Mouse (Mus musculus): Measurements from ENCODE around the gene Pim1.

The Pim1 gene

DNA sequence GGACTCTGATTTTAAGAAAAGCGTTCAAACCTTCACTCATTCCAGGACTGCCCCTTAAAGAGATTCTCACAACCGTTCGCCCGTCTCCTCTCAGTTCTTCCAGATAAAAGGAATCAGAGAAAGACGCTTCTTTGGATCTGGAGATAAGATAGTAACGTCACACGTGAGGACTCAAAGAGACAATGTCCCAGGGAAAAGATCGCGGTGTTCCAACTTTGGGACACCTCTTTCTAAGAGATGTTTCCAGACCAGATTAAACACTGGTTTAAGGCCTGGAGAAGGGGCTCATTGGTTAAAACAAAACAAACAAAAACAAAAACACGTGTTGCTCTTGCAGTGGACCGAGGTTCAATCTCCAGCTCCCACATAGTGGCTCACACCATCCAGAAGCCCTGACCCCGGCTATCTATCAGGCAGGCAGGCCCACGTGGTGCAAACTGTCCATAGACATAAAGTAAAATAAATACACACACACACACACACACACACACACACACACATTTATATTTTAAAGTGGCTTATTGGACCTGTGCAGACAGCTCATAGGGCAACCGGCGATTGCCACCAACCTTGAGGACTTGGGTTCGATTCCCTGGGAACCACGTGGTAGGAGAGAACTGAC, 25.9 kb upstream of the Pim1 start:
- DNase-seq (ENCODE audit: low read depth in 2 of 2, low spot score in 2 of 2) = no peak

DNA sequence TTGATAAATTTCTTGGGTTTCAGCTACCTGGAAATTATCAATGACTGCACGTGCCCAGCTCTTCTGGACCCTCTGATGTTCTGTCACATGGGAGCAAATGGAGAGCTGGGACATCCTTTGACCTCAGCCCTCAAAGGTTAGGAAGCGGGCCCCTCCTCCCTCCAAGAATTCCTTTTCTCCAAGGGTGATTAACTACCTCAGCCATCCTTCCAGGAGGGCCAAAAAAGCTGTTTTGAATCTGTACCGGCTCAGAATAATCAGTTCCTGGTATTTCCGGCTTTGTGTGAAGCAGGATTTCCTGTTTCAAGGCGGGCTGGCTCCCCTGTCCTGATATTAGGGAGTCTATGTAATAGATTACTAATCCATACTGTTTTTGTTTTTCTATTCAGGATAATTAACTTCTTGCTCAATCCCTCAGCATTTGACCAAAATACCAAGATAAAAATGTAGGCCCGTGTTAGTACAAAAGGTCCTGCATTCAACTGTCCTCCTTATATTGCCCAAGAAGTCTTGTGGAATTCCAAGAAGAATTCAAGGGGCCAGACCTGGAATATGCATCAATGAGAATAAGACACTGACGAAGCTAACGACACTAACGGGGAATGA, 25.0 kb upstream of the Pim1 start:
- no peak for DNase-seq (ENCODE audit: low read depth in 2 of 2, low spot score in 2 of 2)

DNA sequence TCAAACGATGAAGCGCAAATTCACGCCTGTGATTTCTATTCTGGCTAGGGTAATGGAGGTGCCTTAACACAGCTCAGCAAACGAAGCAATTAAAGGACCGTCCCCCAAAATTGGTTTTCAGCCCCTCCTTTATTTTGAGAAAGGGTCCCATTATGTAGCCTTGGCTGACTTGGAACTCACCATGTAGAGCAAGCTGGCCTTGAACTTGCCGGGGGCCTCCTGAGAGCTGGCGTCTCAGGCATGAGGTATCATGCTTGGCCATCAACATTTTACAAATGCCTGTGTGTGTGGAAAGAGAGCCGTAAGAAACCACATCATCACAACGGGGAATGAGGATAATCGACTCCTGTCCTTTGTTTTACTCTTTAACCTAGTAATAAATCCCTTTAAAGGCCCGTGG, 23.5 kb upstream of the Pim1 start:
- DNase-seq (ENCODE audit: low read depth in 2 of 2, low spot score in 2 of 2) = no peak

DNA sequence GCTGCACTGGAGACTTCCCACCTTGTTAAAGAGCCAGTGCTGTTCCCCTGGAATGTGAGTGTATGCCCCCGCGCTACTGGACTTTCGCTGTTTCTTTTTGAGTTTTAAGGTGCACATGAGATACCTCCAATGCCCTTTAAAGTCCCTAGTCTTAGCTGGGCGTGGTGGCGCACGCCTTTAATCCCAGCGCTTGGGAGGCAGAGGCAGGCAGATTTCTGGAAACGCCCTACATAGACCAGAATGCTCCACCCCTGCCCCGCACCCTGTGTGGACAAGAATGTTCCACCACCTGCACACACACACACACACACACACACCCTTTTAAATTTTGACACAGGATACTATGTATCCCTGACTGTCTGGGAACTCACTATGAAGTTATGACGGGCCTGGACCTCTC, 17.1 kb upstream of the Pim1 start:
- no peak for DNase-seq (ENCODE audit: low read depth in 2 of 2, low spot score in 2 of 2)

DNA sequence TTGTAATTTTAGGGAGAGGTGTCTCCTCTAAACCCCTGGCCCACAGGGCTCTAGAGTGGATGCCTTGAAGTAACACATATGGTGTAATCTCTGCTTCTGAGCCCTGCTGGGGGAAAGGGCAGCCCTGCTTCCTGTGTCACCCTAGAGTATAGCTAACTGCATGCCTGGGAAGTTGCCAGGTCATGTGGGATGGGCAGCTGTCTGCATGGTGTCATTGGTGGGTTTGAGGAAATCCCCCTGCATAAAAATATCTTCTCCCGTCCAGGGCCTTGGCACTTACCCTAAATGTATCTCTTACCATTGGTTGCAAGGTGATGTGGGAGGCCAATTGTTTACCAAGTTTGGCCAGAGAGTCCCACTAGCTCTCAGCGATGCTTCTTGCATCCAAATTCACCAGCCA, 16.5 kb upstream of the Pim1 start:
- DNase-seq (ENCODE audit: low read depth in 2 of 2, low spot score in 2 of 2) = no peak

DNA sequence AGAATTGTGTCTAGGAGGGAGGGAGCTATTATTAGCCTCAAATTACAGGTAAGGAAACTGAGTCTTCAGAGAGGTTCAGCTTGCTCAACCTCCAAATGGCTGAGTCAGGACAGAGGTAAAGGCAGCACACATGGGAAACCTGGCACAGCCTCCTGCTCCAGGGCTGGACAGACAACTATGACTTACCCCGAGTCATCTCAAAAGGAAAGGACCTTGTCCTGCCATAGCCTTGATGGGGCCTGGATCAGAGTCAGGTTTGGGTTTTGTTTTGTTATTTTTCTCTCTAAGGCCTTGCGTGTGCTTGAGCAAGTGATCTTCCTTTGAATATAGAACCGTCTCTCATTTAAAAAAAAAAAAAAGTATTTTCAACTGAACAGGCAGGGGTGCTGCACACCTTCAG, 15.4 kb upstream of the Pim1 start:
- no peak for DNase-seq (ENCODE audit: low read depth in 2 of 2, low spot score in 2 of 2)

DNA sequence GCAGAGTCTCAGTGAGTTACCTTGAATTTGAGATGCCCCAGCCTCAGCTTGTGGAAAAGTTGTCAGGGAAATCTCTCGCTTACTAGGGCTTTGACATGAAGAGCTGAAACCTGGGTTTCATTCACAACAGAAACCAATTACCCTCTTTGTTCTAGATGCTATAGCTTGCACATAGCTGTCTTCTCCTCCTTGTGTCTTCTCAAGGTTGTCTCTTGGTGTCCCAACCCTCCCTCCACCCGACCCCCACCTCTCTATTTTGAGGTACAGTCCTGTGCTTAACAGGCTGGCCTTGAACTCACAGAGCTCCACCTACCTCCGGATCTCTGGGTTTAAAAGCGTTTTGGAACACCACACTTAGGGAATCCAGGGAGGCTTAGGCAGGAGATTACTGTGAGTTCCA, 14.1 kb upstream of the Pim1 start:
- no peak for DNase-seq (ENCODE audit: low read depth in 2 of 2, low spot score in 2 of 2)

DNA sequence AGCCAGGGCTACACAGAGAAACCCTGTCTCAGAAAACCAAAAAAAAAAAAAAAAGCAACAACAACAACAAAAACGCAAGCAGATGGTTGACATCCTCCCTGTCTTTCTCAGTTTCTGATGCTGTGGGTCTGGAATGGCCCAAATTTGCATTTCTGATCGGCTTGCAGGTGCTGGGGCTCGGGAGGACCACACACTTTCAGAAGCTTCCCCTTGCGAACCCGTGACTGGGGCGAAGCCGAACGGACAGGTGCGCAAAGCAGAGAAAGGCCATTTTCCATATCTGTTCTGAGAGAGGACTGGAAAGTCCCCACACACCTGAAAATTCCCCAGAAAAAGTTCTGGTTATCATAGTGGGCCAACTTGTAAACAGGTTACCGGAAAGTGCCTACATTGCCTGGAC, 13.2 kb upstream of the Pim1 start:
- DNase-seq (ENCODE audit: low read depth in 2 of 2, low spot score in 2 of 2) = no peak

DNA sequence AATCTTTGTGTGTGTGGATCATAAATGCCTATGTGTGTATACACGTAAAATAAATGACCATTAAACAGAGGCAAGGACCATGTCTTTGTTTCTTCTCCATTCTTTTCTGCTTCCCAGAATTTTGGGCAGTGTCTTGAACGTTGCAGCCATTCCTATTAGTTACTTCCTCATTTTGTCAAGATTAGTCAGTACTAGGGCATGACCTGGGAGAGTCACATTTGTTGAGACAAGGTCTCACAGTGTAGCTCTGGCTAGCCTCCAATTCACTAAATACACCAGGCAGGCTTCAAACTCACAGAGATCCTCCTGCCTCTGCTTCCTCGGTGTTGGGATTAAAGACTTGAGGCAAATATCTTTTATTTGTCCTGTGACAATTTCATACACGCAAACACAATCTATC, 12.3 kb upstream of the Pim1 start:
- no peak for DNase-seq (ENCODE audit: low read depth in 2 of 2, low spot score in 2 of 2)

DNA sequence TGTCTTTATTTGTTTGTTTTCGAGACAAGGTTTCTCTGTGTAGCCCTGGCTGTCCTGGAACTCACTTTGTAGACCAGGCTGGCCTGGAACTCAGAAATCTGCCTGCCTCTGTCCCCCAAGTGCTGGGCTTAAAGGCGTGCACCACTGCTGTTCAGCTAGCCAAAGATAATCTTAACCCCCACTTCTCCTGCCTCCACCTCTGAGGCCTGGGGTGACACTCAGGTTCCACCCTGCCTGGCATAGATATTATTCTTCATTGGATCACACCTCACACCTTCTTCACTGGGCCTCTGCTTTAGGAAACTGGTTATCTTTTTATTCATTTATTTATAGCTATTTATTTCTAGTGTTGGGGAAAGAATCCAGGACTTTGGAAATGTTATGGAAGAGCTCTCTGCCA, 10.3 kb upstream of the Pim1 start:
- DNase-seq (ENCODE audit: low read depth in 2 of 2, low spot score in 2 of 2) = no peak

DNA sequence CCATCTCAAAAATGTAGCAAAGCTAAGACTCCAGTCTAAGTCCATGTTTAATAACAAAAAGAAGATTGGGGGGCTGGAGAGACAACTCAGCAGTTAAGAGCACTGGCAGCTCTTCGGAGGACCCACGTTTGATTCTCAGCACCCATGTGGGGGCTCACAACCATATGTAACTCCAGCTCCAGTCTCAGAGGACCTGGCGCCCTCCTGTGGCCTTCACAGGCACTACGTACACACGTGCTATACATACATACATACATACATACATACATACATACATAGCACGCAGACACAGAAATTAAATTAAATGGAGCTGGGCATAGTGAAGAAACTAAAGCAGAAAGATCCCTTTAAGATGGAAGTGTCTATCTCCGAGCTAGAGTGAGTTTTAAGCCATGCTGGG, 7.9 kb upstream of the Pim1 start:
- DNase-seq (ENCODE audit: low read depth in 2 of 2, low spot score in 2 of 2) = no peak

DNA sequence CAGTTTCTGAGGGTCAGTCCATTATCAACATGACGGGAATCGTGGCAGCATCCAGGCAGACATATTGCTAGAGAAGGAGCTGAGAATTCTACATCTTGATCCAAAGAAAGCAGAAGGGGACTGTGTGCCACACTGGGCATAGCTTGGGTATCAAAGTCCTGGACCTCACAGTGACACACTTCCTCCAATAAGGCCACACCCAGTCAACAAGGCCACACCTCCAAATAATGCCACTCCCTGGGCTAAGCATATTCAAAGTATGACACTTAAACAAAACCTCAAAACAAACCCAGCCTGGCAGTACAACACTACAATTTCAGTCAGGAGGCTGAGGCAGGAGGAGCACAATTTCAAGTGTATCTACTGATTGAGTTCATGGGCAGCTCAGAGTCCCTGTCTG, 7.3 kb upstream of the Pim1 start:
- DNase-seq (ENCODE audit: low read depth in 2 of 2, low spot score in 2 of 2) = no peak

DNA sequence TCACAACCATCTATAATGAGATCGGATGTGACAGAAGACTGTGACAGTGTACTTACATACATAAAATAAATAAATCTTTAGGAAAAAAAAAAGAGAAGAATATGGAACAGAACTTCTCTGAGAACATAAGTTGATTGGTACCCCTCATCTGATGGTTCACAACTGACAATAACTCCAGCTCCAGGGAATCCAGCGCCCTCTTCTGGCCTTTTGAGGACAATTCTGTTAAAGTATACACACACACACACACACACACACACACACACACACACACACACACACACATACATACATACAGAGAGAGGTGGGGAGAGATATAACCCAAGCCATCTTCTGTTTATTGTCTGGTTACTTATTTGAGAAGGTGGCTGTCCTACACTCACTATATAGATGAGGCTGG, 6.1 kb upstream of the Pim1 start:
- DNase-seq (ENCODE audit: low read depth in 2 of 2, low spot score in 2 of 2) = no peak

DNA sequence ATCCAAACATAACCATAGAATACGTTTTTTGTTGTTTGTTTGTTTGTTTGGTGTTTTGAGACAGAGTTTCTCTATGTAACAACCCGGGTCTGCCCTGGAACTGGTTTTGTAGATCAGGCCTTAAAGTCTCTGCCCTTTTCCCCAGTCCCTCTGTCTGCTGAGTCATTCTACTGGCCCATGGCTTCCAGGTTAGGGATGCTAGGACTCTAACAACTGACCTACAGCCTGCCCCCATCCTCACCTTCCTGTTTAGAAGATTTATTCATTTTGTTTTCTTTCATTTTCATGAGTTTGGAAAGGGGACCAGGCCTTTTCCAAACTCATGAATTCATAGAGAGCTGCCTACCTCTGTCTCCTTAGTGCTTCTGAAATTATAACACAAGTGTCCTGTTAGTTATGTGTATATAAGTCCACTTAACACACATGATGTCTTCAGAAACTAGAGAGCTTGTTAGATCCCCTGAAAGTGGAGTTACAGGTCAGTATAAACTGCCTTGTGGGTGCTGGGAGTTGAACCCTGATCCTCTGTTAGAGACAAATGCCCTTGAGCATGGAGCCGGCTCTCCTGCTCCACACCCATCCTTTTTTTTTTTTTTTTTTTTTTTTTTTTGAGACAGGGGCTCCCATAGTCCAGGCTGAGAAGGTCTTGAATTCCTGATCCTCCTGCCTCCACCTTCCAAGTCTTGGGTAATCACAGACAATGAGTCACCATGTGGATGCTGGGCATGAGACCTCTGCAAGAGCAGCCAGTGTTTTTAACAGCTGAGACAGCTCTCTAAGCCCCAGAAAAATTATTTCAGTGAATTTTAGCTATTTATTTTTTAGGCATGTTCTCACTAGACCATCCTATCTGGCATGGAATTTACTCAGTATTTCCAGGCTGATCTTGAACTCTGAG, 5.0 kb upstream of the Pim1 start:
- no peak for DNase-seq (ENCODE audit: low read depth in 2 of 2, low spot score in 2 of 2)

DNA sequence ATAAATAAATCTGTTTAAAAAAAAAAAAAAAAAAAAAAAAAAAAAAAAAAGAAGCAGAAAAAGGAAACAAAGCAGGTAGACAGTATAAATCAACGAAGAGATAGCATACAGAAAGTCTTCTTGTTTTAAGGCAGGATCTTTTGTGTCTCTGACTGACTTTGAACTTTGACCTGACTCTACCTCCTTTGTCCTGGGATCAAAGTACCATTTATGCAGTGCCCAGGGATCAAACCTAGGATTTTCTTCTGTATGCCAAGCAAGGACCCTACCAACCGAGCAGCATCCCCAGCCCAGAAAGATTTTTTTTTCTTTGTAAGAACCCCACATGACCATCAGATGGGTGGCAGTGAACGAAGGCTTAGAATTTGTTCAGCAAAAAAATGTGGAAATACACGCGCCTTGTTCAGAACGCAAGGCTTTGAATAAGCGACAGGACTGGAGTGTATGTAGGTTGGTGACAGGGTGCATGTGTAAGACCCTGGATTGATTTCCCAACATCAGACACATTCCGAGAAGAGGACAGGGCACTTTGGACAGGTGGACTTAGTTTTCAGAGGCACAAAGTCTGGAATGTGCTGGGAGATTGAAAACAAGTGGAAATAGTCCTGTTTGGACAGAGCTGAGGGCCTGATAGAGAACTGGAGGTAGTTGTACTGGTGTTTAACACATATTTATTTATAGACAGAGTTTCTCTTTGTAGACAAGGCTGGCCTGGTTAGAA, 2.1 kb upstream of the Pim1 start:
- DNase-seq (ENCODE audit: low read depth in 2 of 2, low spot score in 2 of 2) = no peak

DNA sequence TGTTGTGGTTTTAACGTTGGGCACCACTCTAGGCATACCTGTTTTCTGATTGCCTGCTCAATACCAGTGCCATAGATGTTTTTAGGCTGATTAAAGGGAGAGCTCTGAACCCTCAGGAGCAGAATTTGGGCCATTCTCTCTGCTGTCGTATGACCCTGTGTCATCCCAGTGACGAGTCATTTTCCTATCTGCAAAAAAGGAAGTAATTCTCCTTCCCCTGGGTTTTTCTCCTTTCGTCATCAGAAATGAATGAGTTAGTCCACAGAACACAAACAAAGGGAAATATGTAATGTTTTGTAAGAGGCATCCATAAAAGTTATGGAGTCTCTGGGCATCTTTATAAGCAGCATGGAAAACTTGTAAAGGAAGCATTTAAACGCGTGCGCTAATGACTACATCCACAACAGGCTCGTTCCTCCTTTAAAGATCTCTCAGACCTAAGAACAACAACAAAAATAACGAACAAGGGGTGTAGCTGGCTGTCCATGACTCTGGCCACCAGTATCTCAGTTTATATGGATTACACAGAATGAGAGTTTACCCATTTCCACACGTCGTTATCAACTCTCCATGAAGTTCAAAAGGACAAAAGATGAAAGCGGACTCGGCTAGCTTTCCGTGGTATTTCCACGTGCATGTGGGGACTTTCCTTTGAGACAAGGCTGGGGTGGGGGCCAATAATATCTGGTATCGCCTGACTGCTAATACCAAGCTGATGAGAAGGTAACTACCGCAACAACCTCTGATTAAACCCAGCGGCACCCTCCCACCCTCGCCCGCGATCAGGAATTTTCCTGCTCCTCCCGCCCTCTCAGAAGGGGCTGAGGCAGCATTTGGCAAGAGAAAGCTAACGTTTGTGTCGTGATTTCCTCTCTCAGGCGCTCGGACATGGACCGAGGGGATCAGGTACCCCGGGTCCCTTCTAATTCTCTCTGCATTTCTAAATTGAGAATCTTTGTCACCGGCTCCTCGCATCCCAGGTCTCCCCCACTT, 1.3 kb upstream of the Pim1 start:
- DNase-seq (ENCODE audit: low read depth in 2 of 2, low spot score in 2 of 2) = no peak

DNA sequence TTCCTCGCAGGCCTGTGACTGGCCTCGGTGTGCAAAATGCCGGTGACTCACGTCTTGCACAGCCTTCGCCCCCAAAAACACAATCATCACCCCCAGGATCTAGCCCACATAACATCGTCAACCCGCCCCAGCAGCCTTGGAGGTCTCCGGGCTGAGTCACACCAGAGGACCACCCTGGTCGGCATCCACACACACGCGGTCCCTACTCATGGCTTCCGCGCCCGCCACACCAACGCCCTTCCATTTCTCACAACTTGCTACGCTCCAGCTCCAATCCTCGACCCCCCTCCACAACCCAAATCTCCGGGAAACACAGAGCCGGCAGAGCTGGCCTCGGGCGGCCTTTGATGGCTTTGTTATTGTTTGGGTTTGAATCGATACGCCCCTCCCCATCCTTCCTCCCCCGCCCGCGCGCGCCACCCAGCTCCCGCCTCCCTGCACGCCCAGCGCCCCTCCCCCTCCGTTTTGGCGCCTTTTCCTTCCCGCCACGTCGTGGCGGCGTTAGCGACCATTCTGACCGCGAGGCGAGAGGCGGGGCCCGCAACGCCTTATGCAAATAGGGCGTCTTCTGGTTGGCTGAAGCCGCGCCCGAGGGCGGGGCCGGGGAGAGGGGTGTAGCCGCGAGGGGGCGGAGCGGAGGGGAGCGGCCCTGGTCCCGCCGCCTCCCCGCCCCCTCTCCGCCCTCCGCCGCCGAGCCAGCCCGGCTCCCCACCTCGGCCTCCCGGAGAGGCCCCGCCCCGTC, 411 bp upstream of the Pim1 start:
- DNase-seq (ENCODE audit: low read depth in 2 of 2, low spot score in 2 of 2) = peak; percentile 94

DNA sequence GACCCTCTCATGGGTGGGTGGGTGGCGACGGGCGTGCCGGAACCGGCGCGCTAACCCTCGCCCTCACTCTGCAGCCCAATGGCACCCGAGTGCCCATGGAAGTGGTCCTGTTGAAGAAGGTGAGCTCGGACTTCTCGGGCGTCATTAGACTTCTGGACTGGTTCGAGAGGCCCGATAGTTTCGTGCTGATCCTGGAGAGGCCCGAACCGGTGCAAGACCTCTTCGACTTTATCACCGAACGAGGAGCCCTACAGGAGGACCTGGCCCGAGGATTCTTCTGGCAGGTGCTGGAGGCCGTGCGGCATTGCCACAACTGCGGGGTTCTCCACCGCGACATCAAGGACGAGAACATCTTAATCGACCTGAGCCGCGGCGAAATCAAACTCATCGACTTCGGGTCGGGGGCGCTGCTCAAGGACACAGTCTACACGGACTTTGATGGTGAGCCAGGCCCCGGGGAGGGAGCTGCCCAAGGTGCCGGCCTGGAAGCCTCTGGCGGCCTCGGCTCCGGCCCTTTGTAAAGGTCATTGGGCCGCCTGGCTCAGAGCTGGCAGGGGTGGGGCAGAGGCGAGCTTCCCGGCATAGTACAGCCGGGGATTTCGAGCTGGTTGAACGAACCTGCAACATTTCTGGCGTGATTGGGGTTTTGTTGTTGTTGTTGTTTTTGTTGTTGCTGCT, 1.2 kb downstream of the Pim1 start:
- DNase-seq (ENCODE audit: low read depth in 2 of 2, low spot score in 2 of 2) = peak in 1 of 2 experiments; percentile 37

All from CD8-positive naive resting alpha-beta T cell, adult 2 months (primary cell).